Mouse (Mus musculus) layer of hippocampus, adult 2 months (tissue): ENCODE measurements at regions not wholly inside any gene's neighbourhood (a gene's known extent, or its start where the extent isn't known, plus 50 kb on each side); places are given as distances from the start of the nearest gene placed in this dataset.

Experiments
- DNase-seq, 2 experiments: peaks; one replicate each; pipeline ENCODE4 v3.0.0; 2022; ENCODE audit warnings: low spot score in 2 of 2
- H3K27ac ChIP-seq: fragments of 200-600 bp; 2 replicates; pipeline ENCODE4 v1.8.1; 2022
- H3K4me3 ChIP-seq: fragments of 200-600 bp; 2 replicates; pipeline ENCODE4 v1.8.1; 2022; ENCODE audit warnings: mild to moderate bottlenecking
- CTCF ChIP-seq: fragments of 200-600 bp; conservative IDR thresholded peaks from 2 replicates; pipeline ENCODE4 v1.8.1; 2022; ENCODE audit warnings: antibody characterized with exemption, mild to moderate bottlenecking, moderate library complexity

DNA sequence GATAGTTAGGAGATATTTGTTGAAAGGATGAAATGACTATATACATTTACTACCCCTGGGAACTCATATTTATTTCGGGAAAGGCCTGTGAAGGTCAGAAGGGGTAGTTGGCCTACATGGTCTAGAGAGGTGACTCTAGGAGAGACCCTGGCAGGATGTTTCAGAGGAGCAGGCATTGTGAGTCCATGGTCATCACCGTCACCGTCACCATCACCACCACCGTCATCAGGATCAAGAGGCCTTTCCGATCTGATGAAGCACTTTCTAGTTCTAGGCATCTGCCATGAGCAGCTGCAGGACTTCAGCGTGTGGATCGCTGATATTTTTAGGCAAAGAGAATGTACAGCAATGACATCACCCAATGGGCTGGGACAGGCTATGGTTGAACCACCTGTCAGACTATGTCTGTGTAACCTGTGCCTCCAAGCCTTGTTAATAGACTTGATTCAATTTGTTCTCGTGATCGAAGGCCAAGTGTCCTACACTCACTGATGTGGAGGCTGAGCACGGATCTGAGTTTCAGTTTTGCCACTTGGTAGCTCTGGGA lies 50.4 kb upstream of the Neo1 start:
- Histone ChIP-seq H3K4me3 (no peak overlapping the region), H3K27ac (no peak overlapping the region)
- TF ChIP-seq CTCF: no peak
- DNase-seq: no peak
